9 mouse cellular contexts compared by ENCODE assay signal in the genomic region with DNA sequence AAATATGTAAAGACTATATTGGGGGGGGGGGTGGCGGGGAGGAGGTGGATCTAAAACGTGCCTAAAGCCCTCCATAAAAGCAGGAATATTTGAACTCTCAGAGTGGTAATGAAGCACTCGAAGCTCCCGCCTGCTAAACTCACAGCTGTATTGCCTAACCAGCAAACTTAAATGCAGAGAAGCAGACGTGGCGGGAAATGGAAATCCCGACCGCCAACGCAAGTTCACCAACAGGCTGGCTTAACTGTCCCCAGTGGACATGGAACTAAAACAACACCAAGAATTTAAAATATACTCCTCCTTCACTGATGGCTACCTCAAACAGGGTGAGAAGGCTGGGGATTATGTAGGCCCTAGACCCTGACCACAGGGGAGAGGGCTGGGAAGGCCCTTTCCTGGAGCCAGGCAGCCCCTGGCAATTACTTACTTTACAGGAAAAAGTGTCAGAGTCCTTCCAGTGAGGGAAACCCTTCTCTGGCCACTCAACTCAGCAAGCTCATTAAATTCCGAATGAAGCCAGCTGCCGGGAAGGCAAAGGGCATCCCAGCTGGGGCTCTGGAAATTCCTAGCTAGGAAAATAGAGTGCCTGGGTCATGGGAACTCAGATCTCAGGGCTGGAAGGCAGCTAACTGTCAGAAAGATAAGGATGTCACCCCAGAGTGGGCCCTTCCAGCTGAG.
DNase-seq lines count a peak whose midpoint lies in the region; ATAC-seq and TF ChIP-seq lines count a peak whose summit lies in the region.
"Had no signal": no experiment of that assay in that cellular context is flagged by ENCODE, and none has a peak within 500 bp of the region (broad histone marks: within the 10 kb centered on the region; RNA-seq: fewer than 3 reads in every experiment).

No protein-coding gene starts in this region.

- H3K27ac ChIP-seq in hindbrain, postnatal 0 days: peak overlapping the region; percentile 54
- H3K27ac ChIP-seq in liver, embryonic 11.5 days (ENCODE audit: low read depth, low read length): peak overlapping the region; percentile 64

- WGBS in hindbrain, postnatal 0 days: 64% methylated on average over 11 of the region's 11 CpGs
- 58% methylated on average over 11 of the region's 11 CpGs for WGBS in liver, embryonic 11.5 days

- H3K4me2 ChIP-seq in hindbrain, postnatal 0 days (ENCODE audit: low read depth, low read length): no peak overlapping the region
- no peak overlapping the region for H3K4me2 ChIP-seq in liver, embryonic 11.5 days

- ATAC-seq in hindbrain, postnatal 0 days: no peak
- no peak; the same call in 1 of the 2 replicates for ATAC-seq in liver, embryonic 11.5 days (replicated peaks; ENCODE audit: low FRiP score)
- no peak for ATAC-seq in megakaryocyte, adult 5-6 weeks (ENCODE audit: poor library complexity, severe bottlenecking)

- H3K4me3 ChIP-seq in E14TG2a.4 (replicated peaks; ENCODE audit: low read length): 0 out of 2 replicates have a peak overlapping the region, but pooled peaks have one; percentile 13
- no peak overlapping the region for H3K4me3 ChIP-seq in hindbrain, postnatal 0 days (ENCODE audit: low read length)
- H3K4me3 ChIP-seq in liver, embryonic 11.5 days (ENCODE audit: low read depth, low read length): no peak overlapping the region

- no peak for TF ChIP-seq CTCF in E14TG2a.4 (conservative IDR thresholded peaks at IDR 0.05; ENCODE audit: low read length)
- no peak for TF ChIP-seq CTCF in hindbrain, postnatal 0 days (IDR thresholded peaks at IDR 0.05; ENCODE audit: low read depth)

- no peaks in the 10 kb centered on the region for H3K36me3 ChIP-seq in E14TG2a.4 (ENCODE audit: insufficient read depth, low read length)
- H3K36me3 ChIP-seq in hindbrain, postnatal 0 days (ENCODE audit: insufficient read depth, low read length): no peaks in the 10 kb centered on the region
- H3K36me3 ChIP-seq in liver, embryonic 11.5 days (ENCODE audit: control insufficient read depth, insufficient read depth, low read length): no peaks in the 10 kb centered on the region

- peak; percentile 47 for DNase-seq in embryo, embryonic 9.5 days (ENCODE audit: extremely low spot score)
- no peak for DNase-seq in hindbrain, postnatal 0 days (ENCODE audit: low spot score)
- DNase-seq in liver, embryonic 11.5 days (ENCODE audit: low spot score): no peak
- no peak for DNase-seq in right cerebral cortex, adult 18-20 months
- DNase-seq in natural killer cell, adult 2 months (ENCODE audit: low spot score in 2 of 2): no peak
- no peak for DNase-seq in cerebellum, adult 9-10 months

- no peaks in the 10 kb centered on the region for H3K9me3 ChIP-seq in E14TG2a.4 (ENCODE audit: low read length)
- no peaks in the 10 kb centered on the region for H3K9me3 ChIP-seq in hindbrain, postnatal 0 days (ENCODE audit: low read length)
- H3K9me3 ChIP-seq in liver, embryonic 11.5 days (ENCODE audit: control insufficient read depth, low read length): no peaks in the 10 kb centered on the region

- H3K4me1 ChIP-seq in E14TG2a.4 (replicated peaks; ENCODE audit: low read depth, low read length): peaks cover 15% of the 10 kb centered on the region
- H3K4me1 ChIP-seq in hindbrain, postnatal 0 days (ENCODE audit: insufficient read depth, low read length): peaks cover 11% of the 10 kb centered on the region
- peaks cover 6% of the 10 kb centered on the region for H3K4me1 ChIP-seq in liver, embryonic 11.5 days (replicated peaks; ENCODE audit: control insufficient read depth, insufficient read depth, low read length)

- no peaks in the 10 kb centered on the region for H3K27me3 ChIP-seq in E14TG2a.4 (ENCODE audit: insufficient read depth, low read length)
- no peaks in the 10 kb centered on the region for H3K27me3 ChIP-seq in hindbrain, postnatal 0 days (ENCODE audit: insufficient read depth, low read length)
- H3K27me3 ChIP-seq in liver, embryonic 11.5 days (replicated peaks; ENCODE audit: control insufficient read depth, insufficient read depth, low read length): no peaks in the 10 kb centered on the region
- H3K27me3 ChIP-seq: Patski had no signal

- H3K9ac ChIP-seq in hindbrain, postnatal 0 days (replicated peaks; ENCODE audit: low read length): no peak overlapping the region
- no peak overlapping the region for H3K9ac ChIP-seq in liver, embryonic 11.5 days (ENCODE audit: low read depth, low read length)
